Mouse (Mus musculus) inflammation-experienced regulatory T-cells, adult 6 months (primary cell): ENCODE measurements around the gene Igf1r. TPM values are rescaled to one million over a fixed set of nuclear protein-coding genes. Genes with fewer than 3 reads are reported as not detected.

Source experiments
- ATAC-seq: one replicate; pipeline ENCODE4 v1.8.0; 2017
- polyA plus RNA-seq, 3 experiments: library from polyadenylated mRNA; unstranded; fragments of 100-300 nt; shearing (Covaris generic); gene quantifications; one replicate each; pipeline ENCODE4 v1.2.1; 2017

Igf1r gene
- polyA plus RNA-seq, 3 experiments from 2014 or later = 2.5 to 33.9 (median 25.9) TPM

- ATAC-seq = no peak
Observed at GRCm38 (mm10) chr7:68010168-68010567, 57.5 kb downstream of the Igf1r start.

DNA sequence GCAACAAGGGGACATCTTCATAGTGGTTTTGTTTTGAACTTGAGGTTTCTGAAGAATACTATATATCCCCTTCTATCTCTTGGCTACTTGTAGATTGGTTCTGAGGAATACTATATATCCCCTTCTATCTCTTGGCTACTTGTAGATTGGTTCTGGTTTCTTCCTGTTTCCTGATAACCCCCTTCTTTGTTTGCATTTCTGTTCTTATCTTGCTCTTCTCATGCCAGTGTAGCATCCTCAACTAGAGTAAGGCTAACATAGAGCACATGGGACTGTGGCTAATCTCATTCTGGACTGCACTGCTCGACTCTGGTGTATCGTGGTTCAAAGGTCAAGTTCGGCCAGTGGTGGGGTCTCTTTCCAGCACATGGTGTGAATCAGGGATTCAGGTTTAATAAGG lies 58.2 kb downstream of the Igf1r start:
- ATAC-seq = no peak

DNA sequence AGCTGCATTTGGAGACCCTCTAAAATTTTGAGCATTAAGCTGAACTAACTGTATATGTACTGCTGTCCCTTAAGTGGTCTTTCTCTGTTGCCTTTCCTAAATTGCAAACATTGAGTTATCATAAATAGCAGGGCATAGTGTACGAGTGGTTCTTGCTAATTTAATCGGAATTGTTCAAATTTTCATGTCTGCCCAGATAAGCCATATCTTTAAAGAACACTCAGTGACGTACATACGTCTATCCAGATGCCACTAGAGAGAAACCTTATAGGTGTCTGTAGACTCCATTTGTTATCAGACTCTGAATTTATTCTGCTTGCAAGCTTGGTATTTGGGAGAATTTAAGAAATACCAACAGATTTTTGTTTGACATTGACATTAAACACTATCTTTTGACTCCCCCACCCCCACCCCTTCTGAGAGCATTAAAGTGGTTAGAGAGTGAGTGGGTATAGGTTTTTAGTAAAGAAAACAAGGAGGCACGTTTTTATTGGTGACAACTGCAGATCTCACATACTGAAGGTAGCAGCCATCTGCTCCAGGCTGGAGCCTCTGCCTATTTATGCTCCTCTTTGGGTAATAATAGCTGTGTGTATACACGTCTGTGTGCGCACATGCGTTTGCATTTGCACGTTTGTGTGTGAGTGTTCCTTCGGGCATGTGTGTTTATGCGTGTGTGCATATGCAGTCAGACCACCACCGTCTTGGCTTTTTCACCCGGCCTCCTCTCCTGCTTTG lies 58.9 kb downstream of the Igf1r start:
- no peak for ATAC-seq

- no peak for ATAC-seq
Observed at GRCm38 (mm10) chr7:68012123-68012474, 59.5 kb downstream of the Igf1r start.

- ATAC-seq = no peak
Observed at GRCm38 (mm10) chr7:68014495-68014894, 61.9 kb downstream of the Igf1r start.

DNA sequence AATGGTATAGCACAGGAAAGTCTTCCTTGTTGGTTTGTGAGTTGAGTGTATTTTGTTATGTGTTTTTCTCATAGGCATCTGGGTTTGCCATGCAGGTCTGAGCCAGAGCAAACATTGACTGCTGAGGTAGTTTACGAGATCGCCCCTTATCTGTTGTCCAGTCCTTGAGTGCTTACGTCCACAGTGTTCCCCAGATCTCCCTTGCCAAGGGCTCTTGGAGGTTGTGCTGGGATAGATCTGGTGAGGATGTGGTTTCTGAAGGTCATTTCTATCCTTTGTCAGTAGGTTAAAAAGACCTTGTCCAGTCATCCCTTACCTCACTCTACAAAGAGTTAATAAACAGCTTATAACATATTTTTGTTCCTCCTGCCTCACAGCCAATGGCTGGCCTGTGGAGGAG lies 62.8 kb downstream of the Igf1r start:
- no peak for ATAC-seq

- no peak for ATAC-seq
Observed at GRCm38 (mm10) chr7:68018038-68018437, 65.4 kb downstream of the Igf1r start.

- no peak for ATAC-seq
Observed at GRCm38 (mm10) chr7:68020556-68020955, 67.9 kb downstream of the Igf1r start.

- no peak for ATAC-seq
Observed at GRCm38 (mm10) chr7:68021741-68022140, 69.1 kb downstream of the Igf1r start.

DNA sequence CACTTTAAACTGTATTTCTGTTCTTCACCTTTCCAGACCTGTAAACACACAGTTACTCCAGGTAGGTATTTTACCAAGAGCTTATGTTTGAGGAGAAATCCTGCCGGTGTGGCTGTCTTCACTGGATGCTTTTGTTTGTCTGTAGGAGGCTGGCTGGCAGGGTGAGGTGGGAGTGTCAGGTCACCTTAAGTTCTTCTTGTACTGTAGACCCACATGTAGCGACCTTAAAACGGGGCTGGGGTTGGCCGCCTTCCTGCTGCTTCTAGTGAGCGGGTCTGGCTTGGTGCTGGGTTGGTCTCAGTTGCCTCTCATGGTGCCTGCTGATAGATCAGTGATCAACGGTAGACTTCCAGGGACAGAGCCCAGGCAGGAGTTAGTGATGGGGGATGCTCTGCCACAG lies 69.6 kb downstream of the Igf1r start:
- no peak for ATAC-seq

DNA sequence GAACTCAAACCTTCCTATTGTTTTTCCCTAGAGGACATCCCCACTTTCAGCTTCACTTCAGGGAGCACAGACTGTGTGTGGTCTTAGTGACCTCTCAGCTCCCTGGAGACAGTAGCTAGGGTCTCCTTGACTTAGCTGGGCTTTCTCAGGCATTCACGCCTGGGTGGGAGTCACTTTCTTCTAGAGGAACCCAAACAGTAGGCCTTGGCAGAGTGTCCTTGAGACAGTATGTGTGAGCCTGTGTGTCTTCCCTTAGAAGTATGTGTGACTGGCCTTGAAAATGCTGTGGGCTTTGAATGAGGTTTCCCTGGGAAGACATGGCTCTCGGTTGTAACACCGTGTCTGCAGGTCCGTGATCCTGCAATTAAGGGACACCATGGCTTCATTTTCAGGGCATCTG lies 71.3 kb downstream of the Igf1r start:
- ATAC-seq = no peak

- no peak for ATAC-seq
Observed at GRCm38 (mm10) chr7:68024625-68025024, 72.0 kb downstream of the Igf1r start.

DNA sequence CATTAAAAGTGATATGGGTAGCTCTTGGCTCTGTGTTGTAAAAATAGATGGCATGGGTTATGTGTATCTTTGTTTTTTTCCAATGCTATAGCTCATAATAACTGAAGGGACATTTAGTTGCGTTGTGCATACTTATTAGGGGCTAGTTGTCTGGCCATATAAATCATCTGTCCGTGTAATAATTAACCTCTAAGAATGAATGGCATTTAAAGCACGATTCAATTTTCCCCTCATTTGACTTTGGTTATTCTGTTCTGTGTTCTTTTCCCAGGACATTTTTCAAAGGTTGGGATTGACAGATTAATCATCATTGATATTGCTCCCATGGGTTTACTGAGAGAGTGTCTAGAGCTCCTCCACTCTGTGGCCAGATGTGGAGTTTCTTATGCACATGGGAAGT lies 72.8 kb downstream of the Igf1r start:
- ATAC-seq = no peak

GRCm38 (mm10) chr7:68026076-68026475 lies 73.4 kb downstream of the Igf1r start:
- no peak for ATAC-seq

DNA sequence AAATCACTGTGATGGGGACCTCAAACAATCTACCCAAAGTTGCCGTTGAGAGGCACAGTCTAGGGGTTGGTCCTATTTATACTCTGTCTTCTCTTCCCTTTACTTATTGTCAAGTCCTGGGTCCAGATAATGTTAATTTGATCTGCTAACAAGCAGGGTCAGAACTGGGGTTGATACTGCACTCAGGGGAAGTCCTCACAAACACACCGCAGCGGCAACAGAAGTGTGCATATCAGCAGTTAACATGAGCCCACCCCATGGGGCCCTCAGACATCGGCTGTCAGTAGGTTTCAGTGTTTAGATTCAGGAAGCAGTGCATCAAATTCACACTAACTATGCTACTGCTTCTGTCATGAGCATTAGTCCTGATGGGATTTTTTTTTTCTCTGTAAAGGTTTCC lies 75.5 kb downstream of the Igf1r start:
- no peak for ATAC-seq

DNA sequence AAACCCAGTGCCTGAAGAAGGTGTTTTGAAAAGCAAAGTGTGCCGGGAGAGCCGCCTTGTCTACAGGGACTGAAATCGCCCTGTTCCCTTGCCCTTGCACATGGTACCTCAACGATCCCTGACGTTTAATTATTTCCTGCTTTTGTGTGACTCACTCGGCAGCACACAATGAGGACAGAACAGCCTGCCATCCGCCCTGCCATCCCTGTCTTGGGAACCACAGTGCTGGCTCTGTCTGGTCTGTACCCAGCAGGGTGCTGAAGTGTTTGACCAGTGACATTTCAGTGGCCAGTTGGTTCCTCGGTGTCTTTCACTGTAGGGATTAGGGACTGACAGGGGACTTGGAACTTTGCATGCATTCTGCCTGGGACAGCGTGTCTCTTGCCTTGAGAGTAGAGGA lies 78.2 kb downstream of the Igf1r start:
- ATAC-seq = no peak

DNA sequence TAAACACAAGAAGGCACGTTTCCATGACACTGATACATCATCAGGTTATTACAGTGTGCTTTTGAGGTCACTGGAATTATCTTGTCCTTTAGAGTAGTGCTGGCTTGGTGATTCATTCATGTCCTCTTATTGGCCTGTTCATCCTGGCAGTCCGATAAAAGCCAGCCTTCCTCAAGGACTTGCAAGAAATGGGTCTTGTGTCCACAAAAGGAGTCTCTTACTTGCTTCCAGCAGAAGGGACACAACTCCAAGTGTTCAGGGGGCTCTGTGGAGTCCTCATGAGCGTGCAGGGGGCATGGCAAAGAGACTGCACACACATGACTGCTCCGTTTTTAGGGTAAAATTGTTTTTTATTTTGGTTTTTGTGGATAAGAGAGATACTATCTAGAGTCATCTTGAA lies 83.9 kb downstream of the Igf1r start:
- ATAC-seq = no peak

DNA sequence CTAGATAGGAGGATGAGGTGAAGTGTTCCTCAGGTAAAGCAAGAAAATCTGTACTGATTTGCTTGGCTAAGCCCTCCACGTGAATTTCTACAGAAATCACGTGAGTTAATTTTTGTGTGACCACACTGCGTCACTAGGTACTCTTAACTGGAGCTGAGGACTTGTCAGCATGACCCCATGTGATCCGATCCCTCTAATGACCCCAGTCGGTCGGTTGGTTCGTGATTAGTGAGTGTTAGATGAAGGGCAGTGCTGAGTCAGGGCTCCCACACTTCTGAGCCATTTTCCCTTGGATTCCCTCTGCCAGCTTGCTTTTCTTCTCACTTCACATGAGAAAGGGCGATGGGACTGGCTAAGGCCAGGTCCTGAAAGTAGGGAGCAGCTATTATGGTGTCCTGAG lies 86.2 kb downstream of the Igf1r start:
- no peak for ATAC-seq

- ATAC-seq = no peak
Observed at GRCm38 (mm10) chr7:68039550-68039949, 86.9 kb downstream of the Igf1r start.

- no peak for ATAC-seq
Observed at GRCm38 (mm10) chr7:68044621-68045020, 92.0 kb downstream of the Igf1r start.

GRCm38 (mm10) chr7:68047152-68047551 lies 94.5 kb downstream of the Igf1r start:
- no peak for ATAC-seq

- no peak for ATAC-seq
Observed at GRCm38 (mm10) chr7:68048532-68048931, 95.9 kb downstream of the Igf1r start.

DNA sequence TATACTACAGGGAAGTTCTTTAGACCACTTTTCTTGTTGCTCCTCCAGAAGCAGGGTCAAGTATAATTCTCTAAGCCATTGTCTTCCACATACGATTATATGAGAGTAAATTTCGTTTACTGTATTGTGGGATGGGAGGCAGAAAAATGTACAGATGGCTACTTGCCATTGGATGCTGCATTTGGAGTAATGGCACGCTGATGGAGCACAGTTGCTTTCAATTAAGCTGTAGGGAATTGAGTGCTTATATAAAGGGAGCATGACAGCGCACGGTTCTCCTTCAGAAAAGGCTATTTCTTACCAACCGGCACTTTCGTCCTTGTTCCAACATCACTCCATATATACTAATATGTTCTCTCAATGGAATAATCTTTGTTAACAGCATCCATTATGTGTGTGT lies 96.4 kb downstream of the Igf1r start:
- no peak for ATAC-seq

- no peak for ATAC-seq
Observed at GRCm38 (mm10) chr7:68053002-68053624, 100.5 kb downstream of the Igf1r start.

DNA sequence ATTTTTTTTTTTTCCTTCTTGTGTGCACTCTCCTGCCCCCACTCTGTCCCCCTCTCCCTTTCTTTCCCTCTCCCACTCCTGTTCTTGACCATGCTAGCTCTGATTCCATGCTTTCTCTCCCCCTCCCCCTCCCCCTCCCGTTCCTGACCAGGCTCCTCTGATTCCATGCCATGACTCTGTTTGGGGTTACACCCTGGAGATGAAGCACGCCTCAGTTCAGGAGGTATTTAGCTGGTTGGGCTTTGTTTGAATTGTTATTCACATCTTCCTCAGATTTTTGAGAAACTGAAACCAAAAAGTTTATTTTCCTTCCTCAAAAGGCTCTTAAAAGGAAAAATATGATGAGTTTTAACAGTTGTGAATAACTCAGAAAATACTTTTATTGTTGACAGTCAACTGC lies 101.9 kb downstream of the Igf1r start:
- no peak for ATAC-seq
